Mouse (Mus musculus): ENCODE results near the gene Zswim1.

DNA sequence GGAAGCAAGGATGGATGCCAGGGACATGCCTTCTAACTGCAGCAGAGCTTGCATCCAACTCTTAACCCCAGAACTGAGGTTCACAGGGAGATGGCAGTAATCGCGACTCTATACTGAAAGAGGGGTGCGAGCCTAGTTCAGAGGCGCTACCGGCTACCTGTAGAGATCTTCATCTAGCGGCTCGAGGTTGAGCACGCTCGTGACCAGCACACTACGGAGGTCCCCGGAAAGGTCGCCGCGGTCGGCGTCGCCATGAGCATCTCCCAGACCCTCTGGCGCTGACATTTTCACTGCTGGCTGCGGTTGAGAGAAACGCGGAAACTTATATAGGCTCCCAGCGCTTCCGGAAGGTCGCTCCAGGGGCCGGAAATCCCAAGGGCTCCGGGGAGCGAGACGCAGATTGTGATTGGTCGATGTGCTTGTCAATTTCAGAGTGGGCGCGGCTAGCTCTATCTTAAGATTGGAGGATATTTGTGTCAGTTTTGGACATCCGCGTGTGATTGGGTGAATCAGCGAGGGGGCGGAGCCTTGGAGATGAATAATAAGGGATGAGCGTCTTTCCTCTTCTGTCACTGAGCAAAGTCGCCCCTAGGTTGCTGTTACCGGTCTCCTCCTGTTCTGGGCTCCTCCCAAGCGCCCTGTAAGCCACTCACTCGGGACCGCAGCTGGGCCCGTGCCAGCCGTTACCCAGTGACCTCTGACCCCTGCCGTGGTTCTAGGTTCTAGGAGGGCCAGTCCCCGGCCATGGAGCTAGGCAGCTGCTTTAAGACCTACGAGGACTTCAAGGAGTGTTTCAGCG is 17.8 kb upstream of the Zswim1 start, which contains the start of the genes Acot8 and Zswim3:
- peak; percentile 88 for TF ChIP-seq POLR2A (IDR thresholded peaks at IDR 0.05; ENCODE audit: low read depth, low read length)
- TF ChIP-seq CTCF (conservative IDR thresholded peaks at IDR 0.05; ENCODE audit: insufficient read depth, insufficient read length, low read depth, low read length): no peak
